Mouse (Mus musculus) fibroblast of lung, adult 2 months (primary cell): ENCODE data around the gene Kif3a.

Experiments
- DNase-seq: peaks from one replicate; pipeline ENCODE4 v3.0.0-alpha.2; 2011; ENCODE audit warnings: low read depth

Kif3a gene

GRCm38 (mm10) chr11:53651441-53651840 lies 84.3 kb downstream of the Kif3a start:
- no peak for DNase-seq
